Mouse (Mus musculus) heart, postnatal 0 days (tissue): ENCODE data around the gene Josd2.

Experiments used
- CTCF ChIP-seq: IDR thresholded peaks from 2 replicates; pipeline ENCODE4 v1.5.1; 2016; ENCODE audit warnings: antibody characterized with exemption, control low read depth, low read depth
- EP300 ChIP-seq: IDR thresholded peaks from 2 replicates; pipeline ENCODE4 v1.6.1; 2016; ENCODE audit warnings: antibody characterized with exemption, low read depth

- TF ChIP-seq EP300 (no peak), CTCF (no peak)
Observed at GRCm38 (mm10) chr7:44520990-44521389, 53.2 kb downstream of the Josd2 start.
